Mouse (Mus musculus): ENCODE measurements around the gene Itgb1bp2.

Gene Itgb1bp2

DNA sequence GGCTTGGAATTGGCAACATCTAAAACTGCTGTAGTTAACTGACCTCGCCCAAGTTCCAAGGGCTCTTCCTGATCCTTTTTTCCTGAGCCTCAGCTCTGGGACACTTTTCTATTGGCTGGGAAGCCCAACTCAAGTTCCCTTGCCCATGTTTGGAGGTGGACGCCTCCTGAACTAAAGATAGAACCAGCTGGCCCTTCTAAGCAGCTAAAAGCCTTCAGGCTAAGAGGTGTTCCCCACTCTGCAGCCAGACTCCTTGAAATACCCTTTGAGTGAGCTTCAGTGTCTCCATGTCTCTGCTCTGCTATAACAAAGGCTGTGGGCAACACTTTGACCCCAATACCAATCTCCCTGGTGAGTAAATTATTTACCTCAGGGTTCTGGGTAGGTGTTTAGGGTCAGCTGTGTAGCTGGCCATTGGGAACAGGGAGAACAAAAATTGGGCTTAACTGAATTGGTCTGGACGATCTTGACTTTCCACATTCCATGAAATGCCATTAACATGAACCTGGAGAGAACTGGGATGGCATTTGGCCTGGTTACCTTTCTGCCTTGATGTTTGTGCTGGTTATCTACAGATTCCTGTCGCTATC lies at the start of gene Itgb1bp2:
Gene Itgb1bp2, plus strand, starts transcription at position 203 of the 590 bp plus-strand sequence.
- no peak for DNase-seq (ENCODE audit: low read depth)

DNA sequence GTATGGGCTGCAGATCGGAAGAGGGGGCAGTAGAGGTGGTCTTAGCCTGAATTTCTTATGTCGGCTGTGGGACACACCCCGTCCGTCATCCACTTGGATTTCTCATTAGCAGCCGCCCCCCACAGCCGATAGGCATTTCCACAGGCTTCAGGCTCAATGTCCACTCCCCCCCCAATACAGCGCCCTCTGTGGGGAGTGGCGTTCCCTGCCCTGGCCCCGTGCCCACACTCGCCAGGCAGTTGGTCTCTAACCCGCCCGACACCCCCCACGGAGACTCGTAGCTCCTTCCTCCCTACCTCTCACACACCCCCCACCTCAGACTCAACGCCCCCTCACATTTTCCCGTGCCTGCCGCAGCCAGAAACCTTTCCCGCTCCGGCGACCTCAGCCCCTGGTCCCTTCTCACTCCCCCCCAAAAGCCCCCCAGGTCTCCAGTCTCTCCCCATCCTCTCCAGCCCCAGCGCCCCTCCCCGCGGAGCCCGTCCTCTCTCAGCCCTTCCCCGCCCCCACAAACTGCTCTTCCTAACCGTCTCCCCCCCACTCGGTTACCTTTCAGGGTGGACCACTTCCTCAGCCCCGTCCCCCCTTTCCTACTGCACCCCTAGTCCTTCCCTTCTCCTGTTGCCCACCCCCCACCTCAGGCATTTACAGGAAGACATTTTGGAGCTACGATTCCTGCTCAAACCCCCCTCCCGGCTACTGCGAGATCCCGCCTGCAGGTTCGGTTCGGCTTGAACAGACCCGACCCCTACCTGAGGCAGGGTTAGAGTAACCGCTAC lies 29.8 kb upstream of the Itgb1bp2 start:
- no peak for DNase-seq (ENCODE audit: low read depth)

DNA sequence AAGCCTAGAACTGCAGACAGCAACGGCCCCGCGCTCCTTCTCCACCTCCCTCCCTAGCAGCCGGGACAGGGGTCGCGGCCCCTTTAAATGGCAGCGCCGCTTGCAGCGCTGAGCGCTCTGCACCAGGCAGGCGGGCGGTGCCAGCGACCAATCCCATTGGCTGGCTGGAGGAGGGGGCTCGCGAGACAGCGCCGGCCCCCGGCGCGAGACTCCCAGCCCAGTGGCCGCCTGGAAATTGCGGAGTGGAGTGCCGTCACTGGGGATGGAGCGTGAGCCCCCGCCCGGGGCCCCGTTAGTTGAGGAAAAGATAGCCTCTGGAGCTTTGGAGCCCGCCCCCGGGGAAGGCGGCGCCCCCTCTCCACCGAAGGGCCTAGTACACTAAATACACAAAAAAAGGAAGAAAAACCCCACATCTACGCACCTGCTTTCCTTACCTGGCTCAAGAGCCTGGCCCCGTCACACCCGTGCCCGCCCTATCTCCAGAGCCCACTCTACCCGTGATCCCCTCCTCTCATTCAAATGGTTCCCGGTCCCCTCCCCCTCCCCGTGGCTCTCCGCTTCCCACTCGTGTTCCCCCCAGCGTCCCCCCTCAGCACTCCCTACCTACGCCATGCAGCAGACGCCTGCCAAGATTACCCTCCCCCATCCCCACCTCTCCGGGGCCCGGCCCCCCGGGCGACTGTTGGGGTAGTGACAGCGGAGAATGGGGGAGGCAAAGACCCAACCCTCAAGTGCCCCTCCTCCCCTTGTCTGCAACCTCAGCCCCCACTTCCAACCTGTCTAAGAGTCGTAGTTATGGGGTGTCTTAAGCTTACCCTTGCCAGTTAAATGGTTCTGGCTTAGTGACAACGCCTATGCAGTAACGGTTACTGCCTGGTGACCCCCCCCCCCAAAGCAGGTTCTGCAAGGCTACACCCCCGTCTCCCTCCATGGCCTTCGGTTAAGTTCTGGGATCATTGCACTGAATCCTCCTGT lies 28.9 kb upstream of the Itgb1bp2 start:
- DNase-seq (ENCODE audit: low read depth) = peak; percentile 69

DNA sequence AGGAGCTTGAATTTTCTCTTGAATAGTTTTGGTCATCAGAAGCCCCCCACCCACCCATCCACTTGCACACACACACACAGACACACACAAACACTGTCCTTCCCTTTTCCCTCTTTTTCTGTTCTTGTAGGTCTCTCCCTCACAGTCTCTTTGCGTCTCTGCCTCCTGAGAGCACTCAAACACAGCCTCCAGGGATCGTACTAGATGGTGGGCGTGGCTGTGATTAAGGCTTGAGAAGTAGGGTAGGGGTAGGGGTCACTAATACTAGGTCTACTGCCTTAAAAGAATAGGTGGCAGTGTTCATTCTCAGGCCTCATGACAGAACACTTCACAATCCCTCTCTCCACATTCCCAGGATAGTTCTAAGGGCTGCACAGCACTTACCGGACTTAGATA lies 28.2 kb upstream of the Itgb1bp2 start, which contains the start of gene Zmym3:
Gene Zmym3, minus strand, starts transcription at position 150 of the 396 bp plus-strand sequence.
- DNase-seq (ENCODE audit: low read depth) = no peak

DNA sequence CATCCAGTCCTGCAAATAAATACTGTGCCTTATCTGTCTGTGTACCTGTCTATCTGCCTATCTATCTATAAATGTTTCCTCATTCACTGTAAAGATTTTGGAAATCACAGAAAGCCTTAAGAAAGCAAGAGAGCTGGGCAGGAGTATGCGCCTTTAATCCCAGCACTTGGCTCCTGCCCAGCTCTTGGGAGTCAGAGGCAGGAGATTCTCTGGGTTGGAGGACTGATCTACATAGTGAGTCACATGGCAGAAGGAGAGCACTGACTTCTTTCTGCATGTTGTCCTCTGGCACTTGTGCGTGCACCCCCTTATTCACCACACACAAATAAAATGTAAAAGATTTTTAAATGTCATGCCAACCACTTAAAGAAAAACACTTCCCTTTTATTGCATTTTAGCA lies 25.4 kb upstream of the Itgb1bp2 start:
- no peak for DNase-seq (ENCODE audit: low read depth)

DNA sequence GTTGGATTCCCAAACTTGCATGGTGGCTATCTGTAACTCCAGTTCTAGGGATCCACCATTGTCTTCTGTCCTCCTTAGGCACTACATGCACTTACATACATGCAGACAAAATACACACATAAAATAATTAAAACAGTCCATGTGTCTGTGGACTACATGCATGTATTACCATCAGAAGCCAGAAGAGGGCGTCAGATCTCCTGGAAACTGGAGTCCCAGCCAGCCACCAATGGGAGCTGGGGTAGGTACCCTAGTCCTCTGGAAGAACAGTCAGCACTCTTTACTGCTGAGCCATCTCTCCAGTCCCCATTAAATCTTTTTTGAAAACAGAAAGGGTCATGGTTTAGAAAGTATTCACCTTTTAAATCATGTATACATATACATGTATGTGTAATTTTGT lies 21.1 kb upstream of the Itgb1bp2 start:
- DNase-seq (ENCODE audit: low read depth) = no peak

DNA sequence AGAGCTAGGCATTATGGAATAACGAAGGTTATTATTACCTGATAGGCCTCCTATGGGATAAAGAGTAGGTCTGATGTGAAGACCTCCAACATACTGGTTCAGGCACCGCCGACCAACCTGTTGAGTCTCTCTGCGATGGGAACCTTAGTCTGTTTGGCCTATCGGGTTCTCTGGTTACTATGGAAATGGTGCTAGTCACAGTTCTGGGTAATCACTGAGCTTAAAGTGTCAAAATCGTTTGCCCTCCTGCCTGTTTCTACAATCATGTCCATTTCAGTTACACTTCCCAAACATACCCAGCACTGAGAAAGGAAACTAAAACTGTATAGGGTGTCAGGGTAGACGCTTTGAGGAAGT lies 20.1 kb upstream of the Itgb1bp2 start:
- DNase-seq (ENCODE audit: low read depth) = no peak

DNA sequence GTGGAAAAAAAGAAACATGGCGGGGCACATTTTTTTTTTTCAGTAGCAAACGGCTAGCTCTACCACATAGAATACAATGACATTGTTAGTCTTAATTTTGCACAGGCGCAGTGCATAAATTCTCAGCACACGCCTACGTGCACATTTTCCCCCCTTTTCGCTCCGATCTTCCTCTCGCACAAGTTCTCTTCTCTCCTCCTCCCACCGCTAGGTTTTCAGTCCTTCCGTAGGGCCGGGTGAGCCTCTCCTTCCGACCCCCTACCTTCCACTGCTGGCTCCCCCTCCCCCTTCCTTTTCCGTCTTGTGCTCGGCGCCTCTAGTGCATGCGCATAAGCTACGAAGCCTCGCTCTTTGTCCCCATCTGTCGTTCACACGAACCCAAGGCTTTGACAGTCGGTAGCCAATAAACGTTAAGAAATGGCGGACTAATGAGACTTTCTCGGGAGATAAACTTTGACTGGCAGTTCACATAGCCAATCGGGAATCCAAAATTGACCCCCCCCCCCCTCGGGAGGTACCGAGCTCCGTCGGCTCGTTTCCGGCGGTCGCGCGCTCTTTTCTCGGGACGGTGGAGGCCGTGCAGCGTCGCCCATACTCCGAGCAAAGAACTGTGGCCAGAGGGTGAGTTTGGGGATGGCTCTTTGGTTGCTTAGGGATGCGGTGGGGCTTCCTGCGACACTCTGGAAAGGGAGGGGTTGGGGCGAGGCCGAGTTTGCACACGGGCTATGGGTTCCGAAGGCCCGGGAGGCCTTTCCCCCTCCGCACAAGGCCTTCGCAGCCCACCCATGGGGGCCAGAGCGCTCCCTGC lies 19.5 kb upstream of the Itgb1bp2 start, which contains the start of gene Nono:
Gene Nono, plus strand, starts transcription at position 177 of the 808 bp plus-strand sequence.
- DNase-seq (ENCODE audit: low read depth) = peak; percentile 86

DNA sequence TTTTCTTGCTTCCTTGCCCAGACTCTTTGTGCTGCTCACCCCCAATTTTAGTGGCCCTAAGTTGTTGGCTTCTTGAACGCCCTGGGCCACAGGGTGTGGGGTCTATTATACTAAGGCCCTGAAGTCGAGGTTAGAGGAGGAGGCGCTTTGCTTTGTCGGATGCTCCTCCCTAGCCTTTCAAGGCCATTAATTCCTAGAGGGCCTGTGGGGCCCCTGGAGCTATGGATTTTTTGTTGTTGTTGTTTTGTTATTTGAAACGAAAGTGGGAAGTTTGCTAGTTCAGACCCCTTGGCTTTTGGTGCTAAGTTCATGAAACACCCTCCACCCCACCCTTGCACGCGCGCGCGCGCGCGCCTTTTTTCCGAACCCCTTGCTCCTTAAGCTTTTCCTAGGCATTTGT lies 18.9 kb upstream of the Itgb1bp2 start:
- no peak for DNase-seq (ENCODE audit: low read depth)

DNA sequence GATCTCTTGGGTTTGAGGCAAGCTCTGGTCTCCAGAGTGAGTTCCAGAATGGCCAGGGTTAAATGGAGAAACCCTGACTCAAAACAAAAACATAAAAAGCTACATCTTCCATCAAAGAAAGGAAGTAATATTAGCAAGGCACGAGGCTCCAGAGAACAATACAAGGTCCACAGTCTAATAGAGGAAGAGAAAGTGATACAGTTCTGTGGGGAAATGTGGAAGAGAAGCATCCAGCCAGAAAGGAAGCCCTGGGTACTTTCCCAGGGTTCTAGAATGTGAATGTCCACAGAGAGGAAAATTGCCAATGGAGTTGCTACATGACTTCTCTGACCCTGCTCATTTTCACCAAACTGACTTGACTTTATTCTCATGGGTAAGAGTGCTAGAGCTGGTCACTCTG lies 2.3 kb downstream of the Itgb1bp2 start:
- no peak for DNase-seq (ENCODE audit: low read depth)

DNA sequence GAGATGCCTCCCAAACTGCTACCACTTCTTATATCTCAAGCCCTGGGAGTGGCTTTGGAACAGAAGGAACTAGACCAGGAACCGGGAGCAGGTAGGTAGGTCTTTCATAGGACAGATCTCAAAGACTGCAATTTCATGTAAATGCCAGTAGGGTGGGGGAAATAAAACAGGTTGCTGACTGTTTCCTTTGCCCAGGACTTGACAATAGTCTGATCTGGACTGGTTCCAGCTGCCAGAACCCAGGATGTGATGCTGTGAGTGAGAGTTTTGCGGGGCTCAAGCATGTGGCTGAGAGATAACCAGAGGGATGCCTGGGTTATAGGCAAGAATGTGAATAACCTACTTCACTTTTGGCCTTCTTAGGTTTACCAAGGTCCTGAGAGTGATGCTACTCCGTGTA lies 2.7 kb downstream of the Itgb1bp2 start:
- no peak for DNase-seq (ENCODE audit: low read depth)

DNA sequence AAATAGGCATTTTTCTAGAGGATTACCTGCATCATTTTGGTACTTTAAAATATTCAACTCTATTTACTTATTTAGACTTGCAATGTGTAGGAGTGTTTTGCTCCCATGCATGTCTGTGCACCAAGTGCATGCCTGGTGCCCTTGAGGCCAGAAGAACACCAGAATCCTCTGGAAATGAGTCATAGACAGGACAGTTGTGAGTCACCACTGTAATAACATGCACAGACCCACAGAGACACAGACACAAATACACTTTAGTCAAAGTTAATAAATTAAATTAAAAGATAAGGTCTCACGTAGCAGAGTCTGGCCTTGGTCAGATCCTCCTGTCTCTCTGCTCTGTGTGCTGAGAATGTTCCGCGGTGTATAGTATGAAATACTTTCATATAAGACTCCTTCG lies 23.3 kb downstream of the Itgb1bp2 start:
- no peak for DNase-seq (ENCODE audit: low read depth)

DNA sequence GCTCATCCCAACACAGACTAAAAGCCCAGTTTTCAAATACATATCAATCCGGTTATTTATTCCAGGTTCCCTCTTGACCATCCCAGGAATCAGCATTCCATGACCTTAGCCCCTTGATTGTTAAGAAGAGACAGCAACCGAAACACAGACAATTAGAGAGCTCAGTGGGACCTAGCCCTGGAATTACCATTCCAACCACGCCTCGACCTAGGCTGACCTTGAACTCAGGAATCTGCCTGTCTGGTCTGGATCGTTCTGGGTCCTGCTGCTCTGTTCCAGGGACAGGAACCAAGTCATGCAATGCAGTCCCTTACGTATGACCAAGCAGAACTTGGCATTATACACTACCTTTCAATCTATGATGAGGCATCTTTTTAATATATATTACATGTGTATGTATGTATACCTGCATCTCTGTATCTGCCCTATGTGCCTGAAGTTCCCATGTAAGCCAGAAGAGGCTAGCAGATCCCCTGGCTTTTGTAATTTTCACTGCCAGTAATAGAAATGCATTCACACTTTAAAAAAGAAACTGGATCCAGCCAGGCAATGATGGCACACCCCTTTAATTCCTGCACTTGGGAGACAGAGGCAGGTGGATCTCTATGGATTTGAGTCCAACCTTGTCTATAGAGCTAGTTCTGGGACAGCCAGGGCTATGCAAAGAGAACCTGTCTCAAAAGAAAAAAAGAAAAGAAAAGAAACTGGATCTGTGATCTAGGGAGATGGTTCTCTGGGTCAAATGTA lies 32.9 kb downstream of the Itgb1bp2 start:
- no peak for DNase-seq (ENCODE audit: low read depth)

DNA sequence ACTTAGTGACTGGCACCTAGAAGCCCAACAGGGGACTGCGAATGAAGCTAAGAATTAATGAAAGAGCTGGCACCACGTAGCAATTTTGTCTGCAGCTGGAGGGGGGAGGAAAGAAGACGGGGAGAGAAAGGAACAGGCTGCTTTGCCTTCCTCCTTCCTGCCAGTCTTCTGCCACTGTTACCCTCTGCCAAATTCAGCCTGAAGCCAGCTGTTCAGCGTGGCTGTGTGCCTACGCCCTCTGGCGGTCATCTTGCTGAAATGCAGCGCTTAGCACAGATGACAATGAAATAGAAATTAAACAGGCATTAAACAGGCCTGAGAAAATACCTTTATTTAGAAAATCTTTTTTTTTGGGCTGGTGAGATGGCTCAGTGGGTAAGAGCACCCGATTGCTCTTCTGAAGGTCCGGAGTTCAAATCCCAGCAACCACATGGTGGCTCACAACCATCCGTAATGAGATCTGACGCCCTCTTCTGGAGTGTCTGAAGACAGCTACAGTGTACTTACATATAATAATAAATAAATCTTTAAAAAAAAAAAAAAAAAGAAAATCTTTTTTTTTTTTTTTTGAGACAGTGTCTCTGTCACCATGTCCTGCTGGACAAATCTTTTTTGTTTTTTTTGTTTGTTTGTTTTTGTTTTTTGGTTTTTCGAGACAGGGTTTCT lies 37.7 kb downstream of the Itgb1bp2 start:
- peak; percentile 15 for DNase-seq (ENCODE audit: low read depth)
